Mouse (Mus musculus) hindbrain, embryonic 12.5 days (tissue): ENCODE results near the gene Ccdc88b. TPM values are rescaled to one million over a fixed set of nuclear protein-coding genes. Genes with fewer than 3 reads are reported as not detected.

ENCODE experiments used
- ATAC-seq: fragments of 200-750 bp; cut with Nextera tagmentation; 2 replicates; pipeline ENCODE4 v1.8.0; 2017; ENCODE audit warnings: moderate TSS enrichment; ENCODE audit not compliant: low FRiP score
- H3K27ac ChIP-seq: fragments of 300-500 bp; sonication (generic); 2 replicates; pipeline ENCODE4 v1.5.1; 2016; ENCODE audit warnings: mild to moderate bottlenecking
- H3K27me3 ChIP-seq: fragments of 300-500 bp; sonication (generic); 2 replicates; pipeline ENCODE4 v1.6.1; 2016; ENCODE audit warnings: mild to moderate bottlenecking
- H3K36me3 ChIP-seq: fragments of 300-500 bp; sonication (generic); 2 replicates; pipeline ENCODE4 v1.6.1; 2016; ENCODE audit warnings: mild to moderate bottlenecking
- H3K4me1 ChIP-seq: fragments of 300-500 bp; sonication (generic); 2 replicates; pipeline ENCODE4 v1.6.1; 2016
- H3K4me2 ChIP-seq: fragments of 300-500 bp; sonication (generic); replicated peaks from 2 replicates; pipeline ENCODE4 v1.6.1; 2016; ENCODE audit warnings: mild to moderate bottlenecking
- H3K4me3 ChIP-seq: fragments of 300-500 bp; sonication (generic); 2 replicates; pipeline ENCODE4 v1.5.1; 2016; ENCODE audit warnings: mild to moderate bottlenecking
- H3K9ac ChIP-seq: fragments of 300-500 bp; sonication (generic); 2 replicates; pipeline ENCODE4 v1.6.1; 2016; ENCODE audit warnings: mild to moderate bottlenecking, moderate library complexity
- H3K9me3 ChIP-seq: fragments of 300-500 bp; sonication (generic); replicated peaks from 2 replicates; pipeline ENCODE4 v1.6.1; 2016; ENCODE audit warnings: mild to moderate bottlenecking
- WGBS: fragments of 180-500 bp; shearing (Covaris S2); methylation state at CpG from one replicate; pipeline ENCODE4 v1.1.7; 2016; 5-methylcytosine and 5-hydroxymethylcytosine counted together
- polyA plus RNA-seq: library from polyadenylated mRNA; unstranded; fragments of >200 nt; fragmentation: Nextera tagmentation; extraction: Ambion mirVana; gene quantifications from 2 replicates; pipeline ENCODE4 v1.2.1, GENCODE M21; 2016

Gene Ccdc88b
- polyA plus RNA-seq, 1 experiment from 2014 or later = 0.50 TPM

DNA sequence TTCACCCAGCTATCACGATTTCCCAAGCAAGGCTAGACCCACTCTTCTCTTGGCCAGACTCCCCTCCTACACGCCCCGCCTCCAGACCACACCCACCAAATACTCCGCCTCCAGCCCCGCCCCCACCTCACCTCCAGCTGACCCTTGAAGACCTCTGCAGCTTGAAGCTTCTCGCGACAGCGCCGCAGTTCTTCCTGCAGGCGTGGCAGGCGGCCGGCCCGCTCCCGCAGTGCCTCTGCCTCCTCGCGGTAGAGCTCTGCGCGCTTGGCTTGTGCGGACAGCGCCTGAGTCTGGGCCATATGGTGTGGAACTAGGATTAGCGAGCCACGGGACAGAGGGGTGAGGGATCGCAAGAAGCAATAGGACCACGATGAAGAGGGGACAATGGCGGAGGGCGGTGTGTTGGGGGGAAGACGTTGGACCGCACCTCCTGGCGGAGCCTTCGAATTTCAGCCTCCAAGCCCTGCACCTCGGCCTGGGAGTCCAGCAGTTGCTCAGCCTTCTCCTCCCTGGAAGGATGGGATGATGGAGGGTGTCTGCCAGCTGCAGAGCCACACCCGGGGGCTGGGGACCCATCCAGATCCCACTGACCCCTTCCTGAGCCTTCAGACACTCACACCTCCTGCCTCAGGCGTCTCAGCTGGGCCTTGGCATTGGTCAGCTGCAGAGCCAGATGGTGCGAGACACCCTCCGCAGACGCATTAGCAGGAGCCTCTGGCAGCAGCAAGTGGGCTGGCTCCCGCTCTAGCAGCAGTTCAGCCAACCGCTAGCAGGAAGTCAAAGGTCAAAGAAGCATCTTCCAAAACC, 2.6 kb downstream of the Ccdc88b start:
- Histone ChIP-seq H3K4me2 (peak overlapping the region; percentile 45), H3K36me3 (no peaks in the 10 kb centered on the region), H3K27me3 (peaks cover 22% of the 10 kb centered on the region), H3K9ac (peak overlapping the region; percentile 29; the same call in 1 of the 2 replicates), H3K27ac (no peak overlapping the region), H3K4me3 (peak overlapping the region; percentile 15; the same call in 1 of the 2 replicates), H3K9me3 (no peaks in the 10 kb centered on the region), H3K4me1 (peaks cover 17% of the 10 kb centered on the region)
- ATAC-seq = peak; percentile 73
- WGBS = 4% methylated on average over 38 of the region's 38 CpGs

DNA sequence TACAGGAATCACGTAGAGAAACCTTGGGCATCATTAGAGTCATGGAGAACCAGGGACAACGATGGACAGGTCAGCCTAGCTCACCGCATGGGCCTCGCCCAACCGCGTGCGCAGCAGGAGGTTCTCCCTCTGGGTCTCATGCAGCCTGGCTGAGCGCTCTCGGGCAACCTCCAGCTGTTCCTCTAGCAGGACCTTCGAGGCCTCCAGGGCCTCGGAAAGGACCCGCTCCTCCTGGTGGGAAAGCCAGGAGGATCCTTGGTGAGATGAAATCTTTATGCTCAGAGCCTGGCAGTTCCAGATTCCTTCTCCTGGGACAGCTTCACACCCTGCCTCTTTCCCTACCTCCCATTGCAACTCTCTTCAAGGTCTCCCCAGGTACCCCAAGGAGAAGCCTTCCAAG, 3.4 kb downstream of the Ccdc88b start:
- Histone ChIP-seq H3K27ac (no peak overlapping the region), H3K36me3 (no peaks in the 10 kb centered on the region), H3K4me3 (no peak overlapping the region), H3K27me3 (peaks cover 30% of the 10 kb centered on the region), H3K9ac (no peak overlapping the region), H3K4me2 (no peak overlapping the region), H3K4me1 (peaks cover 17% of the 10 kb centered on the region), H3K9me3 (no peaks in the 10 kb centered on the region)
- WGBS = 91% methylated on average over 12 of the region's 12 CpGs
- no peak for ATAC-seq

- WGBS = 86% methylated on average over 8 of the region's 8 CpGs
- Histone ChIP-seq H3K9me3 (no peaks in the 10 kb centered on the region), H3K9ac (no peak overlapping the region), H3K4me2 (no peak overlapping the region), H3K4me3 (no peak overlapping the region), H3K27ac (no peak overlapping the region), H3K4me1 (peaks cover 17% of the 10 kb centered on the region), H3K36me3 (no peaks in the 10 kb centered on the region), H3K27me3 (peaks cover 37% of the 10 kb centered on the region)
- no peak for ATAC-seq
Observed at GRCm38 (mm10) chr19:6853903-6854302, 4.1 kb downstream of the Ccdc88b start.

- H3K4me3 ChIP-seq = no peak overlapping the region
- ATAC-seq = no peak
- peaks cover 26% of the 10 kb centered on the region for H3K4me1 ChIP-seq
- H3K36me3 ChIP-seq = no peaks in the 10 kb centered on the region
- no peak overlapping the region for H3K9ac ChIP-seq
- WGBS = 73% methylated on average over 21 of the region's 21 CpGs
- no peak overlapping the region for H3K27ac ChIP-seq
- no peaks in the 10 kb centered on the region for H3K9me3 ChIP-seq
- H3K27me3 ChIP-seq = peaks cover 50% of the 10 kb centered on the region
- H3K4me2 ChIP-seq = no peak overlapping the region
Observed at GRCm38 (mm10) chr19:6852393-6853305, 5.4 kb downstream of the Ccdc88b start.

GRCm38 (mm10) chr19:6851497-6851896, 6.5 kb downstream of the Ccdc88b start:
- WGBS = 84% methylated on average over 3 of the region's 3 CpGs
- Histone ChIP-seq H3K9me3 (no peaks in the 10 kb centered on the region), H3K4me3 (no peak overlapping the region), H3K36me3 (no peaks in the 10 kb centered on the region), H3K27me3 (peaks cover 62% of the 10 kb centered on the region), H3K4me1 (peaks cover 28% of the 10 kb centered on the region), H3K27ac (no peak overlapping the region), H3K9ac (no peak overlapping the region), H3K4me2 (no peak overlapping the region)
- no peak for ATAC-seq

DNA sequence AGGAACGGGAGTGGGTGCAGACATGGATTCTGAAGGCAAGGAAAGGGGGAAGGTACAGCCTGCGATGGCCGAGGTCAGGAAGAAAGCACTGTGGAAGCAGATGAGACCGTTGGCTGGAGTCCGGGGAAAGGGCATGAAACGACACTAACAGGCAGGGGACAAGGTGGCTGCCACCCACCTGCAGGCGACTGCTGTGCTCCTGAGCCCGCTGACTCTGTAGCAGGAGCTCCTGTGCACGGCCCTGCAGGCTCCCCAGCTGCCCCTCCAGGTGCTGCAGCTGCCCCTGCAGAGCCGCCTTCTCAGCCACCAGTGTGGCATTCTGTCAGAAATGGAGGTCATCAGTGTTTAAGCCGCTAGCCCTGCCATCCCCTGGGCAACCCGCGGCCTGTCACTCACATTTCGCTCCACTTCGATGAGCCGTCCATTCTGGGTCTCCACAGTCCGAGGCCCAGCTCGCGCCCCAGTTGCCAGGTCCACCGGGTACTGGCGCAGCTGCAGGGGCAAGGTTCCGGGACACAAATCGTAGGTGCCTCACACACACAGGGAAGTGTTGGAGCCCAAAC, 8.4 kb downstream of the Ccdc88b start:
- ATAC-seq = no peak
- Histone ChIP-seq H3K9ac (peak overlapping the region; percentile 5; the same call in 1 of the 2 replicates), H3K27ac (no peak overlapping the region), H3K4me2 (no peak overlapping the region), H3K4me3 (no peak overlapping the region), H3K4me1 (peaks cover 13% of the 10 kb centered on the region), H3K27me3 (peaks cover 65% of the 10 kb centered on the region), H3K36me3 (no peaks in the 10 kb centered on the region), H3K9me3 (no peaks in the 10 kb centered on the region)
- 69% methylated on average over 23 of the region's 23 CpGs for WGBS

DNA sequence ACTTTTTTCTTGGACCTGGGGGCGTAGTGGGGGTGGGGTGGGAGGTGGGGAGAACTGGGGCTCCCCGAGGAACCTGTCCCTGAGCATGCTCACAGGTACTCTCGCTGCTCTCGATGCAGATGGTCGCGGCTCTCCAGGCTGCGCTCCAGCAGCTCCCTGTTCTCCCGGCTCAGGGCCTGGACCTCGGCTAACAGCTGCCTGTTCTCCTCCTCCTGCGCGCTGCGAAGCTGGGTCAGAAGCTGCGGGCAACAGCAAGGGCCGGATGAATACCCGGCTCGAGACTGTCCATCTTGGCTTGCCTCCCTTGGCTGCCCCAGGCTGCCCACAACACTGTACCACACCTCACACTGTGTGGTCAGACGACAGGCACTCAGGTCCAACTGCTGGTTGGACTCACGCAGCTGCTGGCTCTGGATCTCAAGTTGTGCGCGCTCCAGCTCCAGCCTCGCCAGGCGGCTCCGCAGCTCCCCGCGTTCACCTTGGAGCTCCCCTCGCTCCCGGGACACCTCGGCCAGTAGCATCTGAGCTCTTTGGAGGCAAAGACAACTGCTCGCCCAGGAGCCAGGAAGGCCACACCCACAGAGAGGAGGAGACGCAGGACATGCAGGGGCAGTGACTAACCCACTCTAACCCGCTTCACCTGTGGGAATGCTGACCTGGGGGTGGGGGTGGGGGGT, 10.0 kb downstream of the Ccdc88b start:
- no peaks in the 10 kb centered on the region for H3K36me3 ChIP-seq
- no peak overlapping the region for H3K9ac ChIP-seq
- H3K27me3 ChIP-seq = peaks cover 63% of the 10 kb centered on the region
- peak overlapping the region; percentile 19 for H3K4me3 ChIP-seq
- peak overlapping the region; percentile 46 for H3K4me2 ChIP-seq
- no peaks in the 10 kb centered on the region for H3K9me3 ChIP-seq
- peaks cover 12% of the 10 kb centered on the region for H3K4me1 ChIP-seq
- no peak; the same call in 1 of the 2 replicates for ATAC-seq
- H3K27ac ChIP-seq = no peak overlapping the region
- 3% methylated on average over 31 of the region's 31 CpGs for WGBS

- no peaks in the 10 kb centered on the region for H3K36me3 ChIP-seq
- H3K4me2 ChIP-seq = no peak overlapping the region
- no peaks in the 10 kb centered on the region for H3K9me3 ChIP-seq
- no peak overlapping the region for H3K27ac ChIP-seq
- H3K9ac ChIP-seq = no peak overlapping the region
- H3K4me1 ChIP-seq = peaks cover 14% of the 10 kb centered on the region
- no peak overlapping the region for H3K4me3 ChIP-seq
- peaks cover 77% of the 10 kb centered on the region for H3K27me3 ChIP-seq
- ATAC-seq = no peak
- WGBS = 73% methylated on average over 4 of the region's 4 CpGs
Observed at GRCm38 (mm10) chr19:6846050-6846449, 12.0 kb downstream of the Ccdc88b start.

DNA sequence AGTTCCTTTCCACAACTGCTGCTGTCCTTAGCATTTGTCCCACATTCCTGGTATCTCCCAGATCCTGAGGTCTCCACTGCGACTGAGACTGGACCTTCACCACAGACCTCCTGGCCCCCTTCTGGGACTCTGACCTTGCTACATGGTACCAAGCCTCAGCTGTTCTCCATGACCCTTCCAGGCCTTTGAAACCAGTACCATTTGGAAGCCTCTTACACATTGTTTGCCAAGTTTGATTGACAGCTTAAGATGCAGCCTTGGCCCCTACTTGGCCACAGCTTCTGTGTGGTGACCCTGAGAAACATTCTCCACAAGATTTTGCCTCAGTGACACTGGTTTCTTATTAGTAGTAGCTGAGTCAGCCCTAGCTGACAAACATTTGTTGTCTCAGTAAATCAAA, 15.7 kb downstream of the Ccdc88b start:
- 40% methylated on average over 1 of the region's 1 CpGs for WGBS
- Histone ChIP-seq H3K4me1 (peaks cover 21% of the 10 kb centered on the region), H3K27me3 (peaks cover 73% of the 10 kb centered on the region), H3K9ac (no peak overlapping the region), H3K36me3 (no peaks in the 10 kb centered on the region), H3K9me3 (no peaks in the 10 kb centered on the region), H3K4me3 (no peak overlapping the region), H3K27ac (no peak overlapping the region), H3K4me2 (no peak overlapping the region)
- no peak for ATAC-seq

GRCm38 (mm10) chr19:6841292-6841597, 16.8 kb downstream of the Ccdc88b start:
- Histone ChIP-seq H3K9ac (no peak overlapping the region), H3K27ac (no peak overlapping the region), H3K9me3 (no peaks in the 10 kb centered on the region), H3K4me2 (peak overlapping the region; percentile 98; the same call in 1 of the 2 replicates), H3K36me3 (no peaks in the 10 kb centered on the region), H3K4me3 (no peak overlapping the region), H3K27me3 (peaks cover 68% of the 10 kb centered on the region), H3K4me1 (peaks cover 21% of the 10 kb centered on the region)
- ATAC-seq = no peak
- WGBS = 34% methylated on average over 3 of the region's 3 CpGs

DNA sequence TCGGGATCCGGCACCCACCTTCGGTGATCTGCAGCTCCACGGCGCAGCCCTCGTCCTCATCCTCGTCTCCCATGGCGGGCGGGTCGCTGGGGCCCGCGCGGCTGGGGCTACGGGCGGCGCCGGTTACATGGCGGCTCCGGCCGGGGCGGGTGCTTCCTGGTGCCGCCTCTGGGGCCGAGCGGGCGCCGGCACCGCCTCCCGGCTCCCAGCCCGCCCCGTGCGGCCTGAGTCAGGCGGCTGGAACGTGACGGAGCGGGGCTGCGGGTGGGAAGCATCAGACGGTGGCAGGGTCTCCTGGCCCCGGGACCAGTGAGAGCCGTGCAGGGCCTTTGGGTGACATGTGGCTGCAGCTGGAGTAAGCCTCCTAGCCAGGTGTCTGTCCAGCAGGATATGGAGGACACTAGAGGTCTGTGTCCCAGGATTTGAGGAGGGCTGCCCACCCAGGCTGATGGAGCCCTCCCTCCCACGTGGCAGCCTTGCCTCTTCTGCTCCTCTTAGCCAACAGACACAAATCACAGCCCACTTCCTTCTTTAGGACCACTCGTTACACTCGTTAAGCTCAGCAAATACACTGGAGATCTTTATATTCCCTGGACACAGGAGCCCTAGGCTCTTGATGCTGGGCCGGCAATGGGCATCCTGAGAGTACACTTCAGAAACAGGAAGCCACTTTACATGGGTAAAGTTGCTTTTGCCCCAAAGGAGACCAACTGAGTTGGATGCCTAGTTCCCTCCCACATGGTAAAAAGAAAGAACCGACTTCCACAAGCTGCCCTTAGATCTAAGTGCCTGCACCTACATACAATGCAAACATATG, 17.3 kb downstream of the Ccdc88b start, which contains the start of gene Rps6ka4:
Rps6ka4 (minus strand) TSS at position 162 of the 817 bp plus-strand sequence.
- Histone ChIP-seq H3K27me3 (peaks cover 68% of the 10 kb centered on the region), H3K4me3 (peak within 1 kb of the TSS; percentile 64), H3K9ac (peak within 1 kb of the TSS; percentile 70), H3K4me2 (peak within 1 kb of the TSS; percentile 98), H3K9me3 (no peaks in the 10 kb centered on the region), H3K4me1 (peaks cover 21% of the 10 kb centered on the region), H3K27ac (no peak within 1 kb of the TSS), H3K36me3 (no peaks in the 10 kb centered on the region)
- WGBS = 2% methylated on average over 41 of the region's 44 CpGs
- ATAC-seq = peak; percentile 76
